Mouse (Mus musculus) limb, embryonic 14.5 days (tissue): Measurements from ENCODE around the gene Defb21. TPM values are rescaled to one million over a fixed set of nuclear protein-coding genes. Genes with fewer than 3 reads are reported as not detected.

Source experiments
- ATAC-seq: fragments of 200-750 bp; cut with Nextera tagmentation; 2 replicates; pipeline ENCODE4 v1.8.0; 2017; ENCODE audit warnings: low read depth, moderate number of reproducible peaks, moderate TSS enrichment; ENCODE audit not compliant: low FRiP score
- DNase-seq: peaks from one replicate; pipeline ENCODE4 v3.0.0-alpha.2; 2015; ENCODE audit warnings: low spot score
- H3K27ac ChIP-seq: fragments of 300-500 bp; sonication (generic); replicated peaks from 2 replicates; pipeline ENCODE4 v1.5.1; 2014; ENCODE audit warnings: low read depth, mild to moderate bottlenecking, low read length, moderate library complexity, mixed read lengths
- H3K27me3 ChIP-seq: fragments of 300-500 bp; sonication (generic); 2 replicates; pipeline ENCODE4 v1.6.1; 2014; ENCODE audit warnings: low read length, mixed read lengths; ENCODE audit not compliant: control insufficient read depth, insufficient read depth
- H3K36me3 ChIP-seq: fragments of 300-500 bp; sonication (generic); 2 replicates; pipeline ENCODE4 v1.6.1; 2014; ENCODE audit warnings: mild to moderate bottlenecking, low read length, moderate library complexity, mixed read lengths; ENCODE audit not compliant: control insufficient read depth, insufficient read depth
- H3K4me1 ChIP-seq: fragments of 300-500 bp; sonication (generic); 2 replicates; pipeline ENCODE4 v1.6.1; 2014; ENCODE audit warnings: antibody characterized with exemption, low read length, mixed read lengths; ENCODE audit not compliant: control insufficient read depth, insufficient read depth
- H3K4me2 ChIP-seq: fragments of 300-500 bp; sonication (generic); replicated peaks from 2 replicates; pipeline ENCODE4 v1.6.1; 2014; ENCODE audit warnings: low read depth, mild to moderate bottlenecking, low read length, moderate library complexity; ENCODE audit not compliant: severe bottlenecking
- H3K4me3 ChIP-seq: fragments of 300-500 bp; sonication (generic); replicated peaks from 2 replicates; pipeline ENCODE4 v1.5.1; 2014; ENCODE audit warnings: low read length
- H3K9ac ChIP-seq: fragments of 300-500 bp; sonication (generic); 2 replicates; pipeline ENCODE4 v1.6.1; 2014; ENCODE audit warnings: mild to moderate bottlenecking, low read depth, low read length, moderate library complexity; ENCODE audit not compliant: severe bottlenecking
- H3K9me3 ChIP-seq: fragments of 300-500 bp; sonication (generic); 2 replicates; pipeline ENCODE4 v1.6.1; 2016; ENCODE audit warnings: low read length; ENCODE audit not compliant: control insufficient read depth
- POLR2A ChIP-seq: fragments of 200-500 bp; IDR thresholded peaks from 2 replicates; pipeline ENCODE4 v1.8.0; 2012; ENCODE audit warnings: inconsistent platforms, mild to moderate bottlenecking, moderate library complexity, borderline replicate concordance; ENCODE audit not compliant: insufficient read depth, insufficient read length; ENCODE audit errors: extremely low read depth
- WGBS: fragments of 180-500 bp; shearing (Covaris S2); extraction: QIAGEN DNeasy Blood & Tissue Kit; methylation state at CpG from one replicate; pipeline ENCODE4 v1.1.7; 2014; 5-methylcytosine and 5-hydroxymethylcytosine counted together
- polyA plus RNA-seq, 2 experiments: library from polyadenylated mRNA; depleted of rRNA in 1 of 2; stranded (reverse) in 1 of 2; unstranded in 1 of 2; fragments of >200 nt; fragmentation: Nextera tagmentation in 1 of 2; extraction: Ambion mirVana in 1 of 2; gene quantifications; 2 replicates each; pipeline versions ENCODE4 v1.2.1 to v1.2.3; 2012 to 2014

Defb21 gene
- polyA plus RNA-seq, 2 experiments: not detected

DNA sequence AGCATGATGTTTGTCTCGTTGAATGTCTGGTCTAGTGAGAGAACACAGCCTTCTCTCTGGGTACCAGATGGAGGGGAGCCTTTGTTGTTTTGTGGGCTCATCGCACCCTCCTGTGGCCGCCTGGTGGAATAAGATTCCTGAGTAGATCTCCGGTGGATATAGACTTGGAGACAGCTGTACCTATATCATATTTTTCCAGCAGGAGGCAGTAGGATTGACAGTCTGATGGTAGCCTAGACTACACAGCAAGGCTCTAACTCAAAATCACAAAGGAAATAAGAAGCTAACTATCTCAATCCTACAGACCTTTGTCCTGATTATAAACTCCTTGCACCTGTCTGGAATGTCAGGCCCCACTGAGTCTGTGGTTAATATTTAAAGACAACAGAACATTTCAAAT is 27.9 kb upstream of the Defb21 start:
- DNase-seq: peak; percentile 45
- Histone ChIP-seq H3K36me3 (no peaks in the 10 kb centered on the region), H3K4me1 (no peaks in the 10 kb centered on the region), H3K9ac (no peak overlapping the region), H3K4me2 (no peak overlapping the region), H3K4me3 (no peak overlapping the region), H3K27ac (no peak overlapping the region), H3K9me3 (no peaks in the 10 kb centered on the region), H3K27me3 (no peaks in the 10 kb centered on the region)
- peak; percentile 55; the same call in 1 of the 2 replicates for ATAC-seq
- no peak for TF ChIP-seq POLR2A
- WGBS: 19% methylated on average over 4 of the region's 4 CpGs

DNA sequence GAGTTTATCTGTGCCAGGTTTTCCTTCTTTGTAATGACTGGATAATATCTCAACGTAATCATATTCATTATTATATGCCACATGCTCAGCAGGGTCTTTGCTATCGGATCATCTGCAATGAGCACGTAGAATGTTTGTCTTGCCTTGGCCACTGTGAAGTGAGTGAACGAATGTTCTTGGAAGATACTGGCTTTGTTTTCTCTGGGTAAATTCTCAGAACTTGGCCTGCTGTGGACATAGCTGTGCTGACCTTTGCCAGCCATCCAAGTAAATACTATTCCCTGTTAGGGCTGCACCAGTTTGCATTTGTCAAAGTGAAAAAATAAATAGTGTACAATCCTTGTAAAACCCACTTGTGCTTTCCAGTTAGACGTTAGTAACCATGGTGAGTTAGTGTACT is 24.4 kb upstream of the Defb21 start:
- Histone ChIP-seq H3K27ac (no peak overlapping the region), H3K36me3 (no peaks in the 10 kb centered on the region), H3K4me3 (no peak overlapping the region), H3K9ac (no peak overlapping the region), H3K4me2 (no peak overlapping the region), H3K27me3 (no peaks in the 10 kb centered on the region), H3K9me3 (no peaks in the 10 kb centered on the region), H3K4me1 (no peaks in the 10 kb centered on the region)
- ATAC-seq (no peak), DNase-seq (no peak)
- no peak for TF ChIP-seq POLR2A
- 77% methylated on average over 5 of the region's 5 CpGs for WGBS

DNA sequence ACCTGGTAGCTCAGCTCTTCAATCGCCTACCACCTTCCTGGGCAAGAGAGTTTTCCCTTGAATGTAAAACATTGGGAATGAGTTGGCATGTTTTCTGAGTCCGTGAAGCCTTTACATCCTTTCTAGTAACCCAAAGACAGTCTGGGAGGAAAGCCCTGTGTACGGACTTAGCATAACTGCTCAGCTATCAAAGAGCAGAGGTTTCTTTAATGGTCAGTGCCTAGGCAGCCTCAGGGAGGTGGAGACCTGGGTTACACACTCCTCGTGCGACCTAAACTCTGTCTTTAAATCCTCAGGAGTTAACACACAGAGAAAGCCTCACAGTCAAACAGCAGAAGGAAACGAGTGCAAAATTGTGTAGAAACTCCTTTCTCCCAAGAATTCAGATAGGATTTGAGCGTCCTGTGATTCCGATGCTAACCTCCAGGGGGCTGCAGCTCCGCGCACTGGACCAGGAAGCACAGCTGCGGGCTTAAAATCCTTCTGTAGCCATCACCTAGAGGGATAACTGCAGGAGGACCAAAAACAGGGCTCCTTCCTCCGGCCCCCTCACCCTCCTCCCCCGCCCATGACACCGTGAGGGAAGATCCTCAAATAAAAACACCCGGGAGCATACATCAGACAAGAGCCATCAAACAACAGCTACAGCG is 18.6 kb upstream of the Defb21 start:
- Histone ChIP-seq H3K9me3 (no peaks in the 10 kb centered on the region), H3K27ac (no peak overlapping the region), H3K4me1 (no peaks in the 10 kb centered on the region), H3K4me3 (no peak overlapping the region), H3K9ac (no peak overlapping the region), H3K36me3 (no peaks in the 10 kb centered on the region), H3K27me3 (no peaks in the 10 kb centered on the region), H3K4me2 (0 out of 2 replicates have a peak overlapping the region, but pooled peaks have one; percentile 25)
- TF ChIP-seq POLR2A: no peak
- ATAC-seq (no peak), DNase-seq (peak; percentile 67)
- 12% methylated on average over 16 of the region's 16 CpGs for WGBS

DNA sequence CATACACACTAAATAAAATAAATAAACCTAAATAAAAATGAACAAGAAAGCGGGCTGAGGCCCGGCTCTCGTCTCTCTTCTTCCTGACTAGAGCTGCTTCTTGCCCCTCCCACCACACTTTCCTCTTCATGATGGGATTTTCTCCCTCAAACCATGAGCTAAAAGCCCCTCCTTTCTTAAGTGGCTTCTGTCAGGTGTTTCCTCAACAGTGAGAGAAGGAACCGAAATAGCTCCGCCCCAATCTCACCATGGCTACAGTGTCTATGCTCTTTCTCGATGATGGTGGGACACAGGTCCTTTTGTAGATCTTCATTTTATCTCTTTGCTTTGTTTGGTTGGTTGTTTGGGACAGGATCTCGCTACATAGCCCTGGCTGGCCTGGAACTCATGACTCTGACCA is 15.9 kb upstream of the Defb21 start:
- Histone ChIP-seq H3K27ac (no peak overlapping the region), H3K9me3 (no peaks in the 10 kb centered on the region), H3K27me3 (no peaks in the 10 kb centered on the region), H3K9ac (no peak overlapping the region), H3K4me2 (no peak overlapping the region), H3K36me3 (no peaks in the 10 kb centered on the region), H3K4me1 (no peaks in the 10 kb centered on the region), H3K4me3 (no peak overlapping the region)
- WGBS: 83% methylated on average over 7 of the region's 7 CpGs
- TF ChIP-seq POLR2A: no peak
- DNase-seq: no peak
- ATAC-seq: no peak

DNA sequence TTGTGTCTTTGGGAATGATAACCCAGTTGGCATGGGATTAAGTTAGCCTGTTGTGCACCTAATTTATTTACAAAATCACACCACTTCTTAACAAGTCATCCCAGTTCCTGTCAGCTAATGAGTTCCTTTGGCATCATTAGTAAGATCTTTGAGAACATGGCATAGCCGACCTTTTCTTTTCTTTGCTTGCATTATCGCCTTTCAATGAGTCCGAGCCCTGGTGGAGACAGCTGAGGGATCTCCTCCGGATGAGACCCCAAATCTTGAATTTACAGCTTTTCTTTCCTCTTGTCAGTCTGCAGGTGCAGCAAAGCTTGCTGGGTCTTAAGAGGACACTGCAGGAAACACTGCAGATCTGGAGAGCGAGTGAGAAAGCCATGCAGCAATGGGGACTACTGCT is 3.5 kb upstream of the Defb21 start, which contains the start of gene Gm17416:
Gene Gm17416, plus strand, starts transcription at position 301 of the 400 bp plus-strand sequence.
- H3K9ac ChIP-seq: no peak within 1 kb of the TSS
- no peak for DNase-seq
- H3K36me3 ChIP-seq: no peaks in the 10 kb centered on the region
- H3K27me3 ChIP-seq: no peaks in the 10 kb centered on the region
- H3K4me2 ChIP-seq: no peak within 1 kb of the TSS
- H3K4me3 ChIP-seq: no peak within 1 kb of the TSS
- 92% methylated on average over 5 of the region's 5 CpGs for WGBS
- no peak for ATAC-seq
- no peaks in the 10 kb centered on the region for H3K4me1 ChIP-seq
- H3K27ac ChIP-seq: no peak within 1 kb of the TSS
- TF ChIP-seq POLR2A: no peak
- H3K9me3 ChIP-seq: no peaks in the 10 kb centered on the region
